Mouse (Mus musculus) right cerebral cortex, postnatal 36 days (tissue): Measurements from ENCODE around the gene Nlrp5.
"Not testable (repeated sequence)": the region's sequence is repeated elsewhere in the genome, so short reads cannot be mapped to it uniquely, and the experiment has no call there.

Experiments
- DNase-seq, 2 experiments: peaks; one replicate each; pipeline ENCODE4 v3.0.0; 2022; ENCODE audit warnings: low spot score in 2 of 2, mixed read lengths in 1 of 2

The Nlrp5 gene

DNA sequence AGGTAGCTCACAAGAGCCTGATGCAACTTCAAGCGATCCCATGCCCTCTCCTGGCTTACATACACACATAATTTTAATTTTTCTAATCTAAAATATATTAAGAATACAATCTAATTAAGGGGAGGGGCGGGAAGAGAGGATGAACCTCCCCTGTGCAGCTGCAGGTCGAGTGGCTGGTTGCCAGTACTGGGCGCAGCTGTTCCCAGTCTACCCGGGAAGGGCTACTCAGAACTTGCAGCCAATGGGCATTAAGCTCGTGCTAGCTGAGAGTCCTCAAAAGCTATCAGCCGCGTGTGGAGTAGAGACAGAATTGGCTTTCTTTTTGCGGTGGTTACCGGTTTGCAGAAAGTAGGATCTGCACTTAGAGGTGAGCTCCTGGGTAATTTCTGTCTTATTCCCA lies at the start of gene Nlrp5:
Gene Nlrp5 (plus strand): TSS at position 301 of the 400 bp plus-strand sequence.
- no peak for DNase-seq

DNA sequence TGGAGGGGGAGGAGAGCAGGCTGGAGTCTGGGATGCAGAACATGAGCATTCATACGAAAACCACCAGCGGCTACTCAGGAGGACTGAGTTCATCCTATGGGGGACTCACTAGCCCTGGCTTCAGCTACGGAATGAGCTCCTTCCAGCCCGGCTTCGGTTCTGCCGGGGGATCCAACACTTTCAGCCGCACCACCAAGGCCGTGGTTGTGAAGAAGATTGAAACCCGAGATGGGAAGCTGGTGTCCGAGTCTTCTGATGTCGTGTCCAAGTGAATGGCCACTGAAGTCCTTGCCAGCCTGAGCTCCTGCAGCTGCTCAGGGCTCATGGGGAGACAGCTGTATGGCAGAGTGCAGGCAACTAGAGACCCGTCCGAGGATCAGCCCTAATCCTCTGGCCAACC lies 27.4 kb upstream of the Nlrp5 start:
- DNase-seq = not testable (repeated sequence)

DNA sequence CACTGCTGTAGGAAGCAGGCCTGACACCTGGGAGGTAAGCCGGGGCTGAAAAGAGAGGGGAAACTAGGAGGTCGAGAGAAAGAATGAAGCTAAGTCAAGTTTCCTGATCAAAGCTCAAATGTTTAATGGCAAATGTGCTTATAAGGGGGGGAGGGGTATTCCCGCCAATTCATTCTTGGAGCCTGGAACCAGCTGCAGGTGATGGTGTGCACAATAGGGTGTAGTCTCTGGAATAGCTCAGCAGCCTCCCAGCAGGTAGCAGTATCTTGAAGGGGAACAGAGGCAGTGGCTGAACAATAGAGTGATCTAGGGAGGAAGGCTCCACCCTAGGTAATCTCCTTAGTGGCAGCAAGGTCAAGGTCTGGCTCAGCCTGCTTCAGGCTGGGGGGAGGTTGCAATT lies 84.5 kb downstream of the Nlrp5 start:
- not testable (repeated sequence) for DNase-seq

DNA sequence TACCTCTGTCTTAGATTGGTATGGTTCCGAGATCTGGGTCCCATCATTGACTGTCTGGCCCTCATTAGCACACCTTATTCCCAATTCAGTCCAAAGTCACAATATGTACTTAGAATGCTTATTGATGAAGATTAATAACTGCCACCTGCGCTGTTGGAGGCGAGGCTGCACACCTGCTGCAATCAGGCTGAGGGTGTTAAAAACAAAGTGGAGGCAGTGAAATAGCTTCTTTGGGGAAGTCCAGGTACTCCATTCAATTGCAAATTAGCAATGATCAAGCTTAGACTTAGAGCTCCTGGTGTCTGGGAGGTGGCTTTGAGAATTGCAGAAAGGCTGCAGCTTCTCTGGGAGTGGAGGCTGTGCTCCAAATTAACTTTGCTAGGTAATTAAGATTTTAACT lies 85.1 kb downstream of the Nlrp5 start:
- not testable (repeated sequence) for DNase-seq

DNA sequence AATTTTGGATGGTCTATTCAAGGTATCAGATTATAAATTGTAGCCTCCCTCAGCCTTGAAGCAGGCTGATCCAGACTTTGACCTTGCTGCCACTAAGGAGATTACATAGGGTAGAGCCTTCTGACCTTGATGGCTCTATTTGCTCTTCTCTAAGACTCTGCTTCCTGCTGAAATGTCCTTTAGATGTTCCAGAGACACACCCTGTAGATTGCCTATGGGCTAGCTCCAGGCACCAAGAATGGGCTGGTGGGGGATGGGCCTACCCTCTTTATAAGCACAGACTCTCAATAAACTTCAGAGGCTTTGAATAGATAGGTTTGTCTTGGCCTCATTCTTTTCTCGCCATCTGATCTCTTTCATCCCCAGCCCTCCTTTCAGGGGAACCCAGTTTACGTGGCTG lies 87.2 kb downstream of the Nlrp5 start:
- DNase-seq = not testable (repeated sequence)
